Mouse (Mus musculus) retina, embryonic 14.5 days (tissue): Measurements from ENCODE around the gene Fut4.

Source experiments
- DNase-seq: peaks from one replicate; pipeline ENCODE4 v3.0.0-alpha.2; 2015; ENCODE audit warnings: low spot score

Gene Fut4

GRCm38 (mm10) chr9:14752001-14752522 lies at the start of gene Fut4:
Gene Fut4 (minus strand): TSS chr9:14752393.
- DNase-seq = peak; percentile 63

GRCm38 (mm10) chr9:14787356-14787755 lies 35.2 kb upstream of the Fut4 start:
- no peak for DNase-seq

- peak; percentile 98 for DNase-seq
Measured at GRCm38 (mm10) chr9:14784039-14785002, 32.1 kb upstream of the Fut4 start, which contains the start of the genes Mre11a and Ankrd49. Gene Mre11a (plus strand): TSS chr9:14784654. Gene Ankrd49 (minus strand): TSS chr9:14784856.

- no peak for DNase-seq
Measured at GRCm38 (mm10) chr9:14778341-14778740, 26.1 kb upstream of the Fut4 start.

- DNase-seq = peak; percentile 47
Measured at GRCm38 (mm10) chr9:14773813-14774212, 21.6 kb upstream of the Fut4 start.

- DNase-seq = no peak
Measured at GRCm38 (mm10) chr9:14772074-14772473, 19.9 kb upstream of the Fut4 start.

GRCm38 (mm10) chr9:14770803-14771471 lies 18.7 kb upstream of the Fut4 start, which contains the start of gene 1700012B09Rik:
Gene 1700012B09Rik (minus strand): TSS chr9:14771030.
- DNase-seq = peak; percentile 57

GRCm38 (mm10) chr9:14769811-14770210 lies 17.6 kb upstream of the Fut4 start:
- no peak for DNase-seq

GRCm38 (mm10) chr9:14764765-14765164 lies 12.6 kb upstream of the Fut4 start:
- peak; percentile 82 for DNase-seq

GRCm38 (mm10) chr9:14759261-14759660 lies 7.1 kb upstream of the Fut4 start:
- DNase-seq = no peak

GRCm38 (mm10) chr9:14758590-14758989 lies 6.4 kb upstream of the Fut4 start:
- DNase-seq = no peak

GRCm38 (mm10) chr9:14754469-14754868 lies 2.3 kb upstream of the Fut4 start:
- no peak for DNase-seq

GRCm38 (mm10) chr9:14753947-14754346 lies 1.8 kb upstream of the Fut4 start:
- DNase-seq = no peak

GRCm38 (mm10) chr9:14751503-14752000 lies 641 bp downstream of the Fut4 start:
- peak; percentile 43 for DNase-seq

GRCm38 (mm10) chr9:14750901-14751502 lies 1.2 kb downstream of the Fut4 start:
- no peak for DNase-seq

GRCm38 (mm10) chr9:14740151-14740924 lies 11.9 kb downstream of the Fut4 start, which contains the start of gene Piwil4:
Gene Piwil4 (minus strand): TSS chr9:14740733.
- no peak for DNase-seq

GRCm38 (mm10) chr9:14739498-14740150 lies 12.6 kb downstream of the Fut4 start:
- DNase-seq = no peak

GRCm38 (mm10) chr9:14730941-14731541 lies 21.2 kb downstream of the Fut4 start:
- peak; percentile 27 for DNase-seq

- no peak for DNase-seq
Measured at GRCm38 (mm10) chr9:14728365-14728764, 23.8 kb downstream of the Fut4 start.

- DNase-seq = no peak
Measured at GRCm38 (mm10) chr9:14726629-14727028, 25.6 kb downstream of the Fut4 start.
